Mouse (Mus musculus): ENCODE measurements around the gene H2-Q2. TPM values are rescaled to one million over a fixed set of nuclear protein-coding genes. Genes with fewer than 3 reads are reported as not detected.
"Not testable (repeated sequence)": the region's sequence is repeated elsewhere in the genome, so short reads cannot be mapped to it uniquely, and the experiment has no call there.

H2-Q2 gene
- polyA plus RNA-seq, 1 experiment, result not detected

DNA sequence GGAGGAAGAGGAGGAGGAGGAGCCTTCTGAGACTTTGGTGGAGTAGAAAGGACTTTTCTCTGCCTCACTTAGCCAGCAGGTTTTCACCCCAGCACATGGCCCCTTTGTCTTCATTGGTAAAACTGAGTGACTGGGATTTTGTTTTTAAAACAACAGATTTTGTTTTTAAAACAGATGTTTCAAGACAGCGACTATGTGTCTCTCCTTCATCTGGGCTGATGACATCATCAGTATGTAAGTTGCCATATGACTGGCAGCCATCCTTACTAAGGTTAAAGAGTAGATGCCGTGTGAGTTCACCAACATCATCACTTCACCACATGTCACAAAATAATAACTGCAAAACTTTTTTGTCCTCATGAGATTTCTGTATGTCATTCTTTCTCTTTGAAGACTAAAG, 12.0 kb downstream of the H2-Q2 start:
- Histone ChIP-seq H3K4me3 (replicated peaks; ENCODE audit: control insufficient read depth, low read depth, low read length) (no peak overlapping the region), H3K27ac (ENCODE audit: control insufficient read depth, insufficient read depth, low read depth, low read length, poor library complexity) (no peak overlapping the region), H3K4me1 (ENCODE audit: control insufficient read depth, insufficient read depth, low read length) (no peaks in the 10 kb centered on the region)
- TF ChIP-seq POLR2A (IDR thresholded peaks at IDR 0.05; ENCODE audit: borderline replicate concordance, control insufficient read depth, low read depth, low read length) (no peak), CTCF (IDR thresholded peaks at IDR 0.05; ENCODE audit: control insufficient read depth, insufficient read depth, low read length) (no peak)
- WGBS, result 70% methylated on average over 2 of the region's 2 CpGs

DNA sequence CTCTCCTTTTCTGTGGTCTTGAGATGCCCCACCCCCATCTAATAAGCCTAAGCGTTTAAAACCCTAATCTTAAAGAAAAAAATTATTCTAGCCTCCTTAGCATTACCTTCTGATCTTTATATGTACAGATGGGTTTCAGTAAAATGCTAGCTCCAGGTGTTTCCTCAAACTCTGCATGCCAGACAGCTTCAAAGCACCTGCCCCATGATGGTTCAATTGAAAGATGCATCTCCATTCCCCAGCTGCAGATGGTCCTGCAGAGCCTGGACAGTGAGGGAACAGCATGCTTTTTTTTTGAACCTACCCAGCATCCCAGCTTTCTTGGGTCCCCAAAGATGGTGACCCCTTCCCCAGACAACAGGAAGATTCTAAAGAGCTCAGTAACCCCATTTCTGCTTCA, 15.0 kb downstream of the H2-Q2 start:
- no peak for TF ChIP-seq CTCF (IDR thresholded peaks at IDR 0.05; ENCODE audit: control insufficient read depth, insufficient read depth, low read length)
- no peak for TF ChIP-seq POLR2A (IDR thresholded peaks at IDR 0.05; ENCODE audit: borderline replicate concordance, control insufficient read depth, low read depth, low read length)
- Histone ChIP-seq H3K27ac (ENCODE audit: control insufficient read depth, insufficient read depth, low read depth, low read length, poor library complexity) (no peak overlapping the region), H3K4me1 (ENCODE audit: control insufficient read depth, insufficient read depth, low read length) (peaks cover 1% of the 10 kb centered on the region; the same call in 1 of the 2 replicates), H3K4me3 (replicated peaks; ENCODE audit: control insufficient read depth, low read depth, low read length) (no peak overlapping the region)
- 28% methylated on average over 1 of the region's 1 CpGs for WGBS

DNA sequence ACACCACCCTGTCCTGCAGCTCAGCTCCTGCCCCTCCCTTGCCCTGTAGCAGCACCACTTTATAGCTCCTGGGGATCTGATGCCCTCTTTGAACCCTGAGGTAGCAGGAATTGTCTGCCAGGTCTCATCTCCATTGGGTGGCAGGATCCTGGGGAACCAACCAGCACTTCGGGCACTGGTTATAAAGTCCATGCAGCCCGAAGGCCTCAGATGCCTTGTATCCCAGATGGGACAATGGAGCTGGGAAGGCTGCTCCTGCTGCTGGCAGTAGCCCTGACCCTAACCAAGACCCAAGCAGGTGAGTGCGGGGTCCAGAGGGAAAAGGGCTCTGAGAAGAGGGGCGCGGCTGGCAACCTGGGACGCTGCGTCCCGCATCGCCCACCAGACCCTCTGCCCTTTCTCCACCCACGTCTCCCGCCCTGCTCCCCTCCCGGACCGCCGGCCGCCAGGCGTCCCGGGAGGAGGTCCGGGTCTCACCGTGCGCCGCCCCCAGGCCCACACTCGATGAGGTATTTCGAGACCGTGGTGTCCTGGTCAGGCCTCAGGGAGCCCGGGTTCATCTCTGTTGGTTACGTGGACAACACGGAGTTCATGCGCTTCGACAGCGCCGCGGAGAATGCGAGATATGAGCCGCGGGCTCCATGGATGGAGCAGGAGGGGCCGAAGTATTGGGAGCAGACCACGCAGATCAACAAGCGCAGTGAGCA, 16.9 kb downstream of the H2-Q2 start:
- WGBS, result 15% methylated on average over 38 of the region's 38 CpGs
- Histone ChIP-seq H3K4me3 (replicated peaks; ENCODE audit: control insufficient read depth, low read depth, low read length) (peak overlapping the region; percentile 48), H3K4me1 (ENCODE audit: control insufficient read depth, insufficient read depth, low read length) (peaks cover 1% of the 10 kb centered on the region; the same call in 1 of the 2 replicates), H3K27ac (ENCODE audit: control insufficient read depth, insufficient read depth, low read depth, low read length, poor library complexity) (no peak overlapping the region)
- TF ChIP-seq POLR2A (IDR thresholded peaks at IDR 0.05; ENCODE audit: borderline replicate concordance, control insufficient read depth, low read depth, low read length) (no peak), CTCF (IDR thresholded peaks at IDR 0.05; ENCODE audit: control insufficient read depth, insufficient read depth, low read length) (no peak)

DNA sequence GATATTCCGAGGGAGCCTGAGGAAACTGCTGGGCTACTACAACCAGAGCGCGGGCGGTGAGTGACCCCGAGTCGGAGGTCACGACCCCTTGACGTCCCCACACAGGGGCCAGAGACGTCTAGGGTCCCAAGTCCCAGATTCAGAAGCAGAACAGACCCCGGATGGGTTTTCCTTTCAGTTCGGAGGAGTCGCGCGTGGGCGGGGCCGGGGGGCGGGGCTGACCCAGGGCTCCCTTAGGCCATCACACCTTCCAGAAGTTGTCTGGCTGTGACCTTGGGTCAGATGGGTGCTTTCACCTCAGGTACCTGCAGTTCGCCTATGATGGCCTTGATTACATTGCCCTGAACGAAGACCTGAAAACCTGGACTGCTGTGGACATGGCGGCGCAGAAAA, 17.4 kb downstream of the H2-Q2 start:
- Histone ChIP-seq H3K4me1 (ENCODE audit: control insufficient read depth, insufficient read depth, low read length) (peaks cover 1% of the 10 kb centered on the region; the same call in 1 of the 2 replicates), H3K27ac (ENCODE audit: control insufficient read depth, insufficient read depth, low read depth, low read length, poor library complexity) (no peak overlapping the region), H3K4me3 (replicated peaks; ENCODE audit: control insufficient read depth, low read depth, low read length) (peak overlapping the region; percentile 48)
- 20% methylated on average over 21 of the region's 21 CpGs for WGBS
- no peak for TF ChIP-seq CTCF (IDR thresholded peaks at IDR 0.05; ENCODE audit: control insufficient read depth, insufficient read depth, low read length)

DNA sequence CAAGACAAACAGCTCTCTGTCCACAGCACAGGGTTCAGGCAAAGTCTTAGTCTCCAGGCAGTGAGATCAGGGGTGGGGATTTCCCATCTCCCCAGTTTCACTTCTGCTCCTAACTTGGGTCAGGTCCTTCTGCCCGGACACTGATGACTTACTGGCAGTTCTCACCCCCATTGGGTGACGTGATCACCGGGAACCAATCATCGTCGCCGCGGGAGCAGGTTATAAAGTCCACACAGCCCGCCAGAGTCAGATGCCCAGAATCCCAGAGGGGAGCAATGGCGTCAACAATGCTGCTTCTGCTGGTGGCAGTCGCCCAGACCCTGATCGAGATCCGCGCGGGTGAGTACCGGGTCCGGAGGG, 37.3 kb downstream of the H2-Q2 start, which contains the start of gene H2-Q4:
H2-Q4 (plus strand) TSS at position 249 of the 360 bp plus-strand sequence.
- peak; percentile 97 for TF ChIP-seq POLR2A (IDR thresholded peaks at IDR 0.05; ENCODE audit: borderline replicate concordance, control insufficient read depth, low read depth, low read length)
- no peak for TF ChIP-seq CTCF (IDR thresholded peaks at IDR 0.05; ENCODE audit: control insufficient read depth, insufficient read depth, low read length)
- H3K4me3 ChIP-seq (replicated peaks; ENCODE audit: control insufficient read depth, low read depth, low read length), result peak within 1 kb of the TSS; percentile 88
- WGBS, result under 1% methylated on average over 16 of the region's 16 CpGs
- no peaks in the 10 kb centered on the region for H3K4me1 ChIP-seq (ENCODE audit: control insufficient read depth, insufficient read depth, low read length)
- peak within 1 kb of the TSS; percentile 73 for H3K27ac ChIP-seq (ENCODE audit: control insufficient read depth, insufficient read depth, low read depth, low read length, poor library complexity)

DNA sequence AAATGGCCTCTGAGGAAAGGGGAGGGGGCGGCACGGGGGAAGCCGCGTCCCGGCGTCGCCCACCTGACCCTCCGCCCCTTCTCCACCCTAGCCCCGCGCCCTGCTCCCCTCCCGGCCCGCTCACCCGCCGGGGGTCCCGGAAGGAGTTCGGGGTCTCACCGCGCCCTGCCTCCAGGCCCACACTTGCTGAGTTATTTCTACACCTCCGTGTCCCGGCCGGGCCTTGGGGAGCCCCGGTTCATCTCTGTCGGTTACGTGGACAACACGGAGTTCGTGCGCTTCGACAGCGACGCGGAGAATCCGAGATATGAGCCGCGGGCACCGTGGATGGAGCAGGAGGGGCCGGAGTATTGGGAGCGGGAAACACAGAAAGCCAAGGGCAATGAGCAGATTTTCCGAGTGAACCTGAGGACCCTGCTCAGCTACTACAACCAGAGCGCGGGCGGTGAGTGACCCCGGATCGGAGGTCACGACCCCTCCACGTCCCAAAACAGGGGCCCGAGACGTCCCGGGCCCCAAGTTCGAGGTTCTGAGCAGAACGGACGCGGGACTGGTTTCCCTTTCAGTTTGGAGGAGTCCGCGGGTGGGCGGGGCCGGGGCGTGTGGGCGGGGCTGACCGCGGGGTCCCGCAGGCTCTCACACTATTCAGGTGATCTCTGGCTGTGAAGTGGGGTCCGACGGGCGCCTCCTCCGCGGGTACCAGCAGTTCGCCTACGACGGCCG, 37.8 kb downstream of the H2-Q2 start:
- under 1% methylated on average over 68 of the region's 70 CpGs for WGBS

DNA sequence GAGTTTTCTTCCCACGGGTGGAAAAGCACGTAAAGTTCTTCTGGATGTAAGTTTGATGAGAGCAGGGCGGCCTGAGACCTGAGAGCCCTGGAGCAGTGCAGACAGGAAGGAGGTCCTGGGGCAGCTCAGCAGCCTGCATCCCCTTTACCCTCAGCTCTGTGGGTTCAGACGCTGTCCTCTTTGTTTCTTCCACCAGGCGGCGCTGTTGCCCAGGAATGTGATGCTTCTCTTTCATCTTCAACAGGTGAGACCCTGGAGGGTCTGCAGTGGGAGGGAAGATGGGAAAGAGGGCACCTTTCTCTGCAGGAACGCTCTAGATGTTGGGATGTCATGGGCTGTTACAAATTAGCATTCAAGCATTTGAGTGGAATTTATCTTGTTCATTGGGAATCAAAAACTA, 47.8 kb downstream of the H2-Q2 start:
- not testable (repeated sequence) for H3K27ac ChIP-seq (ENCODE audit: control insufficient read depth, insufficient read depth, low read depth, low read length, poor library complexity); H3K4me3 ChIP-seq (replicated peaks; ENCODE audit: control insufficient read depth, low read depth, low read length); H3K4me1 ChIP-seq (ENCODE audit: control insufficient read depth, insufficient read depth, low read length)
- TF ChIP-seq CTCF (IDR thresholded peaks at IDR 0.05; ENCODE audit: control insufficient read depth, insufficient read depth, low read length), result peak; percentile 56; the same call in 1 of the 2 replicates
- 6% methylated on average over 7 of the region's 7 CpGs for WGBS

More for the DNA sequence above, 37.8 kb downstream of the H2-Q2 start:
- Histone ChIP-seq H3K4me1 (ENCODE audit: control insufficient read depth, insufficient read depth, low read length) (no peaks in the 10 kb centered on the region), H3K4me3 (replicated peaks; ENCODE audit: control insufficient read depth, low read depth, low read length) (peak overlapping the region; percentile 88), H3K27ac (ENCODE audit: control insufficient read depth, insufficient read depth, low read depth, low read length, poor library complexity) (peak overlapping the region; percentile 73)
- peak; percentile 16; the same call in 1 of the 2 replicates for TF ChIP-seq POLR2A (IDR thresholded peaks at IDR 0.05; ENCODE audit: borderline replicate concordance, control insufficient read depth, low read depth, low read length)
- TF ChIP-seq CTCF (IDR thresholded peaks at IDR 0.05; ENCODE audit: control insufficient read depth, insufficient read depth, low read length), result no peak

DNA sequence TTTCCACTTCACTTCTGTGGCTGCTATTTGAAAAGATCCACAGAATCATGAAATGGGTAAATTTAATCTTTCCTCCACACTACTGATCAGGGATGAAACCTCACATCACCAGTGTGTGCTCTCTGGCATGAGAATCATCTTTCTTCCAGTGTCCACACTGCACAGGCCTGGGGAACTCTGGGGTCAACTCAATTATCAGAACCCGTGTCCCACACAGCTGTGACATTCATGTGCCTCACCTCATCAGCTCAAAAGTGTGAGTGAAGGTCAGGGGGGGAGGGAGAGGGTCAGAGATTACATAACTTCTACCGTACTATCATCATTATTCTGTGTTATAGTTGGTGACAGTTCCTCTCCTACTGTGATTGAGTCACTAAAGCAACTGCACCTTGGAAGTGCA, 50.6 kb downstream of the H2-Q2 start:
- WGBS, result 48% methylated on average over 2 of the region's 2 CpGs
- H3K4me1 ChIP-seq (ENCODE audit: control insufficient read depth, insufficient read depth, low read length); H3K27ac ChIP-seq (ENCODE audit: control insufficient read depth, insufficient read depth, low read depth, low read length, poor library complexity); H3K4me3 ChIP-seq (replicated peaks; ENCODE audit: control insufficient read depth, low read depth, low read length): not testable (repeated sequence)

Data from bone marrow, adult 2 months (tissue).